Mouse (Mus musculus) intestine, embryonic 14.5 days (tissue): ENCODE results near the gene Gm815. TPM values are rescaled to one million over a fixed set of nuclear protein-coding genes. Genes with fewer than 3 reads are reported as not detected.

Experiments
- ATAC-seq: fragments of 200-750 bp; cut with Nextera tagmentation; replicated peaks from 2 replicates; pipeline ENCODE4 v1.8.0; 2017; ENCODE audit warnings: low read depth, moderate number of reproducible peaks, moderate TSS enrichment, moderate library complexity; ENCODE audit not compliant: low FRiP score, low TSS enrichment
- DNase-seq: peaks from one replicate; pipeline ENCODE4 v3.0.0-alpha.2; 2018; ENCODE audit warnings: low spot score
- H3K27ac ChIP-seq: fragments of 300-500 bp; sonication (generic); 2 replicates; pipeline ENCODE4 v1.5.1; 2014; ENCODE audit warnings: low read depth, mild to moderate bottlenecking, control low read depth
- H3K27me3 ChIP-seq: fragments of 300-500 bp; sonication (generic); replicated peaks from 2 replicates; pipeline ENCODE4 v1.6.1; 2014; ENCODE audit warnings: low read length, control low read depth; ENCODE audit not compliant: control insufficient read depth, insufficient read depth
- H3K36me3 ChIP-seq: fragments of 300-500 bp; sonication (generic); 2 replicates; pipeline ENCODE4 v1.6.1; 2014; ENCODE audit warnings: low read length, control low read depth; ENCODE audit not compliant: control insufficient read depth, insufficient read depth
- H3K4me1 ChIP-seq: fragments of 300-500 bp; sonication (generic); replicated peaks from 2 replicates; pipeline ENCODE4 v1.6.1; 2014; ENCODE audit warnings: low read length, control low read depth, mixed read lengths; ENCODE audit not compliant: control insufficient read depth, insufficient read depth
- H3K4me2 ChIP-seq: fragments of 300-500 bp; sonication (generic); 2 replicates; pipeline ENCODE4 v1.6.1; 2014; ENCODE audit warnings: low read length
- H3K4me3 ChIP-seq: fragments of 300-500 bp; sonication (generic); 2 replicates; pipeline ENCODE4 v1.5.1; 2014; ENCODE audit warnings: low read depth, low read length, control low read depth, mixed read lengths
- H3K9ac ChIP-seq: fragments of 300-500 bp; sonication (generic); 2 replicates; pipeline ENCODE4 v1.6.1; 2014; ENCODE audit warnings: mild to moderate bottlenecking, low read length
- H3K9me3 ChIP-seq: fragments of 300-500 bp; sonication (generic); 2 replicates; pipeline ENCODE4 v1.6.1; 2016; ENCODE audit warnings: low read length, control low read depth; ENCODE audit not compliant: control insufficient read depth
- WGBS: fragments of 180-500 bp; shearing (Covaris S2); extraction: QIAGEN DNeasy Blood & Tissue Kit; methylation state at CpG from one replicate; pipeline ENCODE4 v1.1.7; 2014; 5-methylcytosine and 5-hydroxymethylcytosine counted together
- polyA plus RNA-seq: library from polyadenylated mRNA; unstranded; fragments of >200 nt; fragmentation: Nextera tagmentation; extraction: Ambion mirVana; gene quantifications from 2 replicates; pipeline ENCODE4 v1.2.1, GENCODE M21; 2014

Gm815 gene
- polyA plus RNA-seq, 1 experiment from 2014 or later, result not detected

- no peak overlapping the region for H3K27ac ChIP-seq
- H3K36me3 ChIP-seq, result no peaks in the 10 kb centered on the region
- H3K9ac ChIP-seq, result no peak overlapping the region
- no peak overlapping the region for H3K4me3 ChIP-seq
- no peak for DNase-seq
- H3K9me3 ChIP-seq, result no peaks in the 10 kb centered on the region
- 50% methylated on average over 3 of the region's 3 CpGs for WGBS
- no peak overlapping the region for H3K4me2 ChIP-seq
- no peak for ATAC-seq
- H3K27me3 ChIP-seq, result no peaks in the 10 kb centered on the region
- peaks cover 7% of the 10 kb centered on the region; the same call in 1 of the 2 replicates for H3K4me1 ChIP-seq
These were observed 16.1 kb upstream of the Gm815 start for GRCm38 (mm10) chr19:26869591-26869990.

GRCm38 (mm10) chr19:26870280-26870679, 15.4 kb upstream of the Gm815 start:
- peaks cover 7% of the 10 kb centered on the region; the same call in 1 of the 2 replicates for H3K4me1 ChIP-seq
- WGBS, result 51% methylated on average over 7 of the region's 7 CpGs
- H3K9ac ChIP-seq, result no peak overlapping the region
- no peak overlapping the region for H3K4me2 ChIP-seq
- ATAC-seq, result no peak
- no peak overlapping the region for H3K27ac ChIP-seq
- H3K36me3 ChIP-seq, result no peaks in the 10 kb centered on the region
- no peak for DNase-seq
- no peaks in the 10 kb centered on the region for H3K9me3 ChIP-seq
- no peak overlapping the region for H3K4me3 ChIP-seq
- no peaks in the 10 kb centered on the region for H3K27me3 ChIP-seq

GRCm38 (mm10) chr19:26871096-26871495, 14.6 kb upstream of the Gm815 start:
- ATAC-seq, result no peak
- Histone ChIP-seq H3K9me3 (no peaks in the 10 kb centered on the region), H3K36me3 (no peaks in the 10 kb centered on the region), H3K9ac (no peak overlapping the region), H3K4me2 (no peak overlapping the region), H3K27me3 (no peaks in the 10 kb centered on the region), H3K27ac (no peak overlapping the region), H3K4me1 (peaks cover under 1% of the 10 kb centered on the region; the same call in 1 of the 2 replicates), H3K4me3 (no peak overlapping the region)
- WGBS, result 17% methylated on average over 3 of the region's 3 CpGs
- no peak for DNase-seq

- WGBS, result 66% methylated on average over 6 of the region's 6 CpGs
- no peak overlapping the region for H3K27ac ChIP-seq
- no peaks in the 10 kb centered on the region for H3K36me3 ChIP-seq
- H3K9ac ChIP-seq, result no peak overlapping the region
- H3K4me3 ChIP-seq, result no peak overlapping the region
- H3K4me2 ChIP-seq, result no peak overlapping the region
- DNase-seq (no peak), ATAC-seq (no peak)
- no peaks in the 10 kb centered on the region for H3K27me3 ChIP-seq
- H3K4me1 ChIP-seq, result no peaks in the 10 kb centered on the region; the same call in 1 of the 2 replicates
- H3K9me3 ChIP-seq, result no peaks in the 10 kb centered on the region
These were observed 12.8 kb upstream of the Gm815 start for GRCm38 (mm10) chr19:26872886-26873285.

- Histone ChIP-seq H3K9ac (no peak overlapping the region), H3K4me3 (no peak overlapping the region), H3K9me3 (no peaks in the 10 kb centered on the region), H3K27me3 (no peaks in the 10 kb centered on the region), H3K27ac (no peak overlapping the region), H3K4me2 (no peak overlapping the region), H3K4me1 (no peaks in the 10 kb centered on the region), H3K36me3 (no peaks in the 10 kb centered on the region)
- 92% methylated on average over 6 of the region's 6 CpGs for WGBS
- ATAC-seq (no peak), DNase-seq (no peak)
These were observed 10.1 kb upstream of the Gm815 start for GRCm38 (mm10) chr19:26875601-26876000.

- ATAC-seq (no peak), DNase-seq (no peak)
- H3K36me3 ChIP-seq, result no peaks in the 10 kb centered on the region
- H3K4me2 ChIP-seq, result no peak overlapping the region
- H3K9me3 ChIP-seq, result no peaks in the 10 kb centered on the region
- no peak overlapping the region for H3K27ac ChIP-seq
- no peaks in the 10 kb centered on the region for H3K4me1 ChIP-seq
- H3K27me3 ChIP-seq, result no peaks in the 10 kb centered on the region
- no peak overlapping the region for H3K9ac ChIP-seq
- WGBS, result 25% methylated on average over 10 of the region's 10 CpGs
- no peak overlapping the region for H3K4me3 ChIP-seq
These were observed 8.4 kb upstream of the Gm815 start for GRCm38 (mm10) chr19:26877180-26877775.

GRCm38 (mm10) chr19:26879856-26880255, 5.8 kb upstream of the Gm815 start:
- Histone ChIP-seq H3K27ac (no peak overlapping the region), H3K27me3 (no peaks in the 10 kb centered on the region), H3K9ac (no peak overlapping the region), H3K36me3 (no peaks in the 10 kb centered on the region), H3K9me3 (no peaks in the 10 kb centered on the region), H3K4me2 (no peak overlapping the region), H3K4me1 (no peaks in the 10 kb centered on the region), H3K4me3 (no peak overlapping the region)
- no peak for ATAC-seq
- DNase-seq, result no peak
- 83% methylated on average over 4 of the region's 4 CpGs for WGBS

- no peak overlapping the region for H3K27ac ChIP-seq
These were observed 3.7 kb upstream of the Gm815 start for GRCm38 (mm10) chr19:26881866-26882427.

GRCm38 (mm10) chr19:26888171-26888570, 2.5 kb downstream of the Gm815 start:
- Histone ChIP-seq H3K9me3 (no peaks in the 10 kb centered on the region), H3K4me1 (no peaks in the 10 kb centered on the region), H3K36me3 (no peaks in the 10 kb centered on the region), H3K4me2 (no peak overlapping the region), H3K27me3 (no peaks in the 10 kb centered on the region), H3K9ac (no peak overlapping the region), H3K27ac (no peak overlapping the region), H3K4me3 (no peak overlapping the region)
- ATAC-seq, result no peak
- 73% methylated on average over 9 of the region's 9 CpGs for whole genome bisulfite sequencing
- DNase-seq, result peak; percentile 34

More at GRCm38 (mm10) chr19:26881866-26882427, 3.7 kb upstream of the Gm815 start:
- Histone ChIP-seq H3K4me1 (no peaks in the 10 kb centered on the region), H3K4me2 (no peak overlapping the region), H3K27me3 (no peaks in the 10 kb centered on the region), H3K9me3 (no peaks in the 10 kb centered on the region), H3K36me3 (no peaks in the 10 kb centered on the region), H3K4me3 (no peak overlapping the region), H3K9ac (no peak overlapping the region)
- DNase-seq (no peak), ATAC-seq (no peak)
- 93% methylated on average over 10 of the region's 10 CpGs for WGBS
